Mouse (Mus musculus): Measurements from ENCODE around the gene Selenoo. TPM values are rescaled to one million over a fixed set of nuclear protein-coding genes. Genes with fewer than 3 reads are reported as not detected.

The Selenoo gene
- polyA plus RNA-seq, 1 experiment from 2014 or later = 31.1 TPM

DNA sequence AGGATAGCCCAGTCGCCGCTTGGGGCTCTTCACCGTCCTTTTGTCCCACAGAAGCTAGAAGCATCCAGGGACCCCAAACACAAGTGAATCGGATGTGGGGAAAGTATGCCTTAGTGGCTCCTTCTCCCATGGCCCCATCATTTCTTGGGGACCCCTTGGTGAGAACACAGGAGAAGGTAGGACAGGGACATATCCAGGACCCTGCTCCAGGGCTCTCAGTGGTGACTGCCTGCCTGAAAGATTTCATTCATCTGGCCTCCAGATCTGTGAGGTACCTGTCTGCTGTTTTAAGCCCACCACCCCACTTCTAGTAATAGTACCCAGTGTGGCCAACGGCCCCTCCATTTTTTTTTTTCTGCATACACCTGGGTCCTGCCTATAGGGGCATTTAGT lies 26.4 kb upstream of the Selenoo start:
- POLR2A ChIA-PET = no interaction called here
- CTCF ChIA-PET = no interaction called here
- peaks cover 58% of the 10 kb centered on the region for H3K27me3 ChIP-seq
- DNase-seq (ENCODE audit: low read depth, low spot score) (no peak), ATAC-seq (no peak)
- in situ Hi-C loops (cut with MboI; ENCODE audit: low pct_unique_long_range_greater_than_20kb) = loop anchor here (10.0 kb wide), 1 partner anchor 238 kb away; no protein-coding TSS in a partner anchor
- TF ChIP-seq CTCF (IDR thresholded peaks at IDR 0.05) = no peak

DNA sequence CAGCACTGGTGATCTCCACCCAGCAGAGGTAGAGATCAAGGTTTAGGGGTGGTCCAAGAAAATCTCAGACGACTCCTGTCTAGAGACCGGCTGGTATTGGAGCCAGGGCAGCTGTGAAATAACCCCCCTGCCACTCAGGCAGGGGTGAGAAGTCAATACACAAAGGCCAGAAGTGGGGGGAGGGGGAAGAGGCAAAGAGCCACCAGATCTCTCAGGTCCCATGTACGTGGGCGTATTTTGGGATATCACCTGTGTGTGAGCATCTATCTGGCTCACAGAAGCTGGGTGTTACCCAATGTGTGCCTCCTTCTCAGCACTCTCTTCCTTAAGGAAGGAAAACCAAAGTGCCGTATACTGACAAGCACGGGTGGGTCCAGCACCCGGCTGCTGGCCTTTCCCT lies 25.9 kb upstream of the Selenoo start:
- DNase-seq (ENCODE audit: low read depth, low spot score) = no peak
- peaks cover 58% of the 10 kb centered on the region for H3K27me3 ChIP-seq
- CTCF ChIA-PET = no interaction called here
- no peak for TF ChIP-seq CTCF (IDR thresholded peaks at IDR 0.05)
- POLR2A ChIA-PET = interaction anchor here (1.2 kb wide), 1 partner anchor 13 kb away, joined by 3 read pairs; no protein-coding TSS in a partner anchor
- in situ Hi-C loops (cut with MboI; ENCODE audit: low pct_unique_long_range_greater_than_20kb) = loop anchor here (10.0 kb wide), 1 partner anchor 238 kb away; no protein-coding TSS in a partner anchor
- no peak for ATAC-seq

DNA sequence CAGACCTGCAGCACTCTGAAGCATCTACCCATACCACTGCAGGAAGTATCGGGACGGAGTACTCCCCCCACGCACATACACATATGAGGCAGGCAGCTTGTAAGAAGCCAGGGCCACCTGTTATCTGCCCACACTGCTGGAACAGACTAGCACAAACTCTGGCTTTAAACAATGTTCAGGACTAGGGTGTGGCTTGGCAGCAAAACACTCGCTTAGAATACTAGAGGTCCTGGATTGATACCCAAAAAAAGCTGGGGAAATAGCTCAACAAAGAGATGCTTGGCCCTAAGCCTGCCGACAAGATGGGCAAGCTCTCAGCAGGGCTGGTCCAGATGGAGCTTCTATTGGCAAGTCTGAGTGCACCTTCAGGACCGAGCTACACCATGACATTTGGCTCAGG lies 25.3 kb upstream of the Selenoo start:
- H3K27me3 ChIP-seq = peaks cover 60% of the 10 kb centered on the region
- ATAC-seq = no peak
- TF ChIP-seq CTCF (IDR thresholded peaks at IDR 0.05) = no peak
- POLR2A ChIA-PET = interaction anchor here (1.2 kb wide), 1 partner anchor 12 kb away, joined by 3 read pairs; no protein-coding TSS in a partner anchor
- in situ Hi-C loops (cut with MboI; ENCODE audit: low pct_unique_long_range_greater_than_20kb) = loop anchor here (10.0 kb wide), 1 partner anchor 239 kb away; no protein-coding TSS in a partner anchor
- CTCF ChIA-PET = no interaction called here
- DNase-seq (ENCODE audit: low read depth, low spot score) = no peak

DNA sequence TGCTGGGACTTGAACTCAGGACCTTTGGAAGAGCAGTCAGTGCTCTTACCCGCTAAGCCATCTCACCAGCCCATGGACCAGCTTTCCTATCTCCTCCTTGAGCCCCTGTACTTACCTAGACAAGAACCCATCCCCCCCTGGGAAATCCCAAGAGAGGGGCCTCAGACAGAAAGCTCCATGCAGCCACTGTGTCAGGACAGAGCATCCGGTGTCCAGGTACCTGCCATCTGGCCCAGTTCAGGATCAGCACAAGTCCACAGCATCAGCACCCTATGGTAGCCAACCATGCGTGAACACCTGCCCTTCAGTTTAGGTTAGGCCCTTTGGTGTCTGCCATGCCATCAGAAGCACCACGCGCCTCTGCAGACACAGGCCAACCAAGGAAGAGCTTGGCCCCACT lies 24.0 kb upstream of the Selenoo start:
- POLR2A ChIA-PET = no interaction called here
- peaks cover 51% of the 10 kb centered on the region for H3K27me3 ChIP-seq
- in situ Hi-C loops (cut with MboI; ENCODE audit: low pct_unique_long_range_greater_than_20kb) = loop anchor here (5.0 to 10.0 kb wide), 2 partner anchors 240 to 462 kb away; no protein-coding TSS in a partner anchor
- CTCF ChIA-PET = no interaction called here
- DNase-seq (ENCODE audit: low read depth, low spot score) (no peak), ATAC-seq (no peak)
- no peak for TF ChIP-seq CTCF (IDR thresholded peaks at IDR 0.05)

DNA sequence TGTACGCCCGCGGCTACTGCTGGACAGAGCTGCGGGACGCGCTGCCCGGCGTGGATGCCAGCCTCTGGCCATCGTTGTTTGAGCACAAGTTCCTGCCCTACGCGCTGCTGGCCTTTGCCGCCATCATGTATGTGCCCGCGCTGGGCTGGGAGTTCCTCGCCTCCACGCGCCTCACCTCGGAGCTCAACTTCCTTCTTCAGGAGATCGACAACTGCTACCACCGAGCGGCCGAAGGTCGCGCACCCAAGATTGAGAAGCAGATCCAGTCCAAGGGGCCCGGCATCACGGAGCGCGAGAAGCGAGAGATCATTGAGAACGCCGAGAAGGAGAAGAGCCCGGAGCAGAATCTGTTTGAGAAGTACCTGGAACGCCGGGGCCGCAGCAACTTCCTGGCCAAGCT lies 21.3 kb upstream of the Selenoo start:
- H3K27me3 ChIP-seq = peaks cover 31% of the 10 kb centered on the region
- in situ Hi-C loops (cut with MboI; ENCODE audit: low pct_unique_long_range_greater_than_20kb) = loop anchor here (5.0 to 10.0 kb wide), 2 partner anchors 243 to 460 kb away; no protein-coding TSS in a partner anchor

DNA sequence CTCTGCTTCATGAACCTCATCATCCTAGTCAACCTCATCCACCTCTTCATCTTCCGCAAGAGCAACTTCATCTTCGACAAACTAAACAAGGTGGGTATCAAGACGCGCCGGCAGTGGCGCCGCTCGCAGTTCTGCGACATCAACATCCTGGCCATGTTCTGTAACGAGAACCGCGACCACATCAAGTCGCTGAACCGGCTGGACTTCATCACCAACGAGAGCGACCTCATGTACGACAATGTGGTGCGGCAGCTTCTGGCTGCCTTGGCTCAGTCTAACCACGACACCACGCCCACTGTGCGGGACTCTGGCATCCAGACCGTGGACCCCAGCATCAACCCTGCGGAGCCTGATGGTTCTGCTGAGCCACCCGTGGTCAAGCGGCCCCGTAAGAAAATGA lies 20.7 kb upstream of the Selenoo start:
- no peak for ATAC-seq
- POLR2A ChIA-PET = no interaction called here
- no peak for TF ChIP-seq CTCF (IDR thresholded peaks at IDR 0.05)
- DNase-seq (ENCODE audit: low read depth, low spot score) = no peak
- CTCF ChIA-PET = no interaction called here
- peaks cover 31% of the 10 kb centered on the region for H3K27me3 ChIP-seq
- in situ Hi-C loops (cut with MboI; ENCODE audit: low pct_unique_long_range_greater_than_20kb) = loop anchor here (5.0 to 10.0 kb wide), 2 partner anchors 243 to 459 kb away; no protein-coding TSS in a partner anchor

More for the DNA sequence above, 21.3 kb upstream of the Selenoo start:
- POLR2A ChIA-PET = no interaction called here
- CTCF ChIA-PET = no interaction called here
- no peak for TF ChIP-seq CTCF (IDR thresholded peaks at IDR 0.05)
- DNase-seq (ENCODE audit: low read depth, low spot score) (no peak), ATAC-seq (no peak)

DNA sequence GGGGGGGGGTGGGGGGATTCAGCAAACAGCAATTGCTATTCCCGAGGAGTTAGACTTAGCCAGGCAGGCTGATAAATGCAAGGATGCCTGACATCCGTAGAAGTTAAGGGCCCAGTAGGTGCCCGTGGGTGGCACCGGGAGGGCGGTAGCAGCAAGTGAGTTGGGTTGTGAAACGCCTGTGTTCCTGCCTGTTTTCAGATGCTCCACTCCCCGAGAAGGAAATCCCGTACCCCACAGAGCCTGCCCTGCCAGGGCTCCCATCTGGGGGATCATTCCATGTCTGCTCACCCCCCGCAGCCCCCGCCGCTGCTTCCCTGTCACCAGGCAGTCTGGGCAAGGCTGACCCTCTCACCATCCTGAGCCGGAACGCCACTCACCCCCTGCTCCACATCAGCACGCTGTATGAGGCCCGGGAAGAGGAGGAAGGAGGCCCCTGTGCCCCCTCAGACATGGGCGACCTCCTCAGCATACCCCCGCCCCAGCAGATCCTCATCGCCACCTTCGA lies 19.5 kb upstream of the Selenoo start:
- H3K27me3 ChIP-seq = peaks cover 22% of the 10 kb centered on the region
- ChIA-PET POLR2A (no interaction called here), CTCF (no interaction called here)
- no peak for TF ChIP-seq CTCF (IDR thresholded peaks at IDR 0.05)
- no peak for DNase-seq (ENCODE audit: low read depth, low spot score)
- no peak for ATAC-seq
- in situ Hi-C loops (cut with MboI; ENCODE audit: low pct_unique_long_range_greater_than_20kb) = loop anchor here (5.0 to 10.0 kb wide), 2 partner anchors 245 to 458 kb away; no protein-coding TSS in a partner anchor

DNA sequence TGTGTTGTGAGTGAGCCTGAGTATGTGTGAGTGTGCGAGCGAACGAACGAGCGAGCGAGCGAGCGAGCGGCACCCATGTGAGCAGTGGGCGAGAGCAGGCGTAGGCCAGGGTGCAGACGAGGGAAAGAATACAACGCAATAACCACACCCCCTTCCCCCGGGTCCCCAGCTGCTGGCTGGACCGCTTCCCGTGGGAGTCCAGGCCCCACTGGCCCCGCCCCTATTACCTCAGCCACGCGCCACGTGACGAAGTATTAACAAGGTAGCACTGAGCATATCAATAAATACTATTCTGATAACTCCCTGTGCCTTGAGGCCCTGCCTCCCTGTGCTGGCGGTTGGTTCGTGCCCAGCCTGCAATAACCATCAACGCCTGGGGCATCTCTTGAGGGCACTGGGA lies 18.3 kb upstream of the Selenoo start:
- no peak for TF ChIP-seq CTCF (IDR thresholded peaks at IDR 0.05)
- ATAC-seq (no peak), DNase-seq (ENCODE audit: low read depth, low spot score) (no peak)
- POLR2A ChIA-PET = no interaction called here
- peaks cover 14% of the 10 kb centered on the region for H3K27me3 ChIP-seq
- CTCF ChIA-PET = no interaction called here
- in situ Hi-C loops (cut with MboI; ENCODE audit: low pct_unique_long_range_greater_than_20kb) = no loop called here

DNA sequence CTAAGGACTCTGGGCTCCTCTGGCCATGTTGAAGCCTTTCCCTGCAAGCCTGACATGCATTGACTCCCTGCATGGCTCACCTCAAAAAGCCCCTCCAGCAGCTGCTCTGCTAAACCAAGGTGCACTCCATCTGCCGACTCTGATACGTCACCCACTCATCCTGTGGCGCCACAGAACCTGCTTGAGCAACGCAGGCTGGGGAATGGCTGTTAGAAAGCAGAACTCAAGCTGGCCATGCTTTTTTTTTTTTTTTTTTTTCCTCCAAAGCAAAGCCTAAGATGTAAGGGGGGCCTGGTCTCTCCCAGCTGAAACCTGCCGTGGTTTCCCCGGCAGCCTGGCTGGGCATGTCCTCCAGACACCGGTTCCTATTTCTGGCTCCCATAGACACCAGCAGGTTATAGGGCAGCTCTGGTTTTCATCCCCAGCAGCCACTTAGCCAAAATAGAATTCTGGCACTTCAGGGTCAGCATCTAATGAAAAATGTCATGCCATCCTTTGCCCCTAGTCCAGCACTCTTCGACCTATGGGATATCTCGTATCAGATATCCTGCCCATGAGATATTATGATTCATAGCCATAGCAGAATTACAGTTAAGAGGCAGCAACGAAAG lies 14.8 kb upstream of the Selenoo start:
- ChIA-PET CTCF (interaction anchor here (1.1 kb wide), 1 partner anchor 14 kb away, joined by 3 read pairs; the partner anchor contains the start of gene Selenoo), POLR2A (interaction anchor here (0.7 to 1.7 kb wide), 3 partner anchors 19 to 127 kb away, joined by 3 to 5 read pairs (median 5); no protein-coding TSS in a partner anchor)
- ATAC-seq (no peak), DNase-seq (ENCODE audit: low read depth, low spot score) (no peak)
- in situ Hi-C loops (cut with MboI; ENCODE audit: low pct_unique_long_range_greater_than_20kb) = no loop called here
- no peak for TF ChIP-seq CTCF (IDR thresholded peaks at IDR 0.05)
- no peaks in the 10 kb centered on the region for H3K27me3 ChIP-seq

DNA sequence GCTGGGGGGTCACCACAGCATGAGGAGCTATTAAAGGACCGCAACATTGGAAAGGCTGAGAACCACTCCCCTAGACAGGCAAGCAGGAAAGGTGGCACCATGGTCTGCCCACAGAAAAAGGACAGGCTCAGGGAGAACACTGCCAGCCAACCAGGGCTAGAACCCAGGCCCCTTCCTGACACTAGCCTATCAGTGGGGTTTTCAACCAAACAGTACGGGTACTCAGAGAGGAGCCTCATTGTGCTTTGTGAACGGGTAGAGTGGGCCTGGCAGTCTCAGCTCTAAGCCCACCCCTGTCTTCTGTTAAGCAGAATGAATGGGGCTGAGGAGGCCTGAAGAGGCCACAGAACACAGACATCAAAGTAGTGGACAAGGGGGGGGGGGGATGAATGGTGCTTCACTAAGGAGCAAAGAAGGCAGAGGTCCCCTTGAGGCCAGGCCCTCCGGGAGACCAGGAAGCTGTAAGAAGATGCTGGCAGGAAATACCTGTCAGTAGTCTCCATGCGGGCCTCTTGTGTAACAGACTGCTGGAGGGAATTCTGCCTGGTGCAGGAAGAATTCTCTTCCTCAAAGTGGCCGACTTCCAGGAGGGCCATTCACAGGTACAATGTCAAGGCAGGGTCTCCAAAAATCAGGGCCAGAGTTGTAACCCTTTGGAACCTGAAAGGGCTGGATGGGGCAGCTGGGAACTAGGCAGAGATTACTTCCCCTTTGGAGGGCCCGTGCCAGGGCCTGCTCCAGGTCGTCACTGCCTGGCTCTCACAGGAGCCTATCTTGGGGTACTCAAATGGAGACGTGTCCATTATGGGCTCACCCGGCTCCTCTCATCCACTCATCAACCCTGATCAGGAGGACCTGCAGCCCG lies 14.0 kb upstream of the Selenoo start, which contains the start of gene Trabd:
Gene Trabd (plus strand): TSS at position 512 of the 865 bp plus-strand sequence.
- no peaks in the 10 kb centered on the region for H3K27me3 ChIP-seq
- ChIA-PET POLR2A (interaction anchor here (0.6 to 2.2 kb wide), 6 partner anchors 10 to 198 kb away, joined by 3 to 13 read pairs (median 3); partner anchors contain the start of gene Selenoo), CTCF (no interaction called here)
- in situ Hi-C loops (cut with MboI; ENCODE audit: low pct_unique_long_range_greater_than_20kb) = no loop called here
- ATAC-seq = no peak
- DNase-seq (ENCODE audit: low read depth, low spot score) = no peak
- no peak for TF ChIP-seq CTCF (IDR thresholded peaks at IDR 0.05)
